Mouse (Mus musculus) T-helper 2 cell (primary cell): ENCODE data around the gene Mutyh.
"Not testable (repeated sequence)": the region's sequence is repeated elsewhere in the genome, so short reads cannot be mapped to it uniquely, and the experiment has no call there.

Experiments used
- in situ Hi-C: fragments of 300-600 bp; cut with MboI, MseI; formaldehyde crosslinking; loops from one replicate; pipeline ENCODE4 v1.15.1; 2025; ENCODE audit warnings: high pct_unique_total_duplicates

The Mutyh gene

DNA sequence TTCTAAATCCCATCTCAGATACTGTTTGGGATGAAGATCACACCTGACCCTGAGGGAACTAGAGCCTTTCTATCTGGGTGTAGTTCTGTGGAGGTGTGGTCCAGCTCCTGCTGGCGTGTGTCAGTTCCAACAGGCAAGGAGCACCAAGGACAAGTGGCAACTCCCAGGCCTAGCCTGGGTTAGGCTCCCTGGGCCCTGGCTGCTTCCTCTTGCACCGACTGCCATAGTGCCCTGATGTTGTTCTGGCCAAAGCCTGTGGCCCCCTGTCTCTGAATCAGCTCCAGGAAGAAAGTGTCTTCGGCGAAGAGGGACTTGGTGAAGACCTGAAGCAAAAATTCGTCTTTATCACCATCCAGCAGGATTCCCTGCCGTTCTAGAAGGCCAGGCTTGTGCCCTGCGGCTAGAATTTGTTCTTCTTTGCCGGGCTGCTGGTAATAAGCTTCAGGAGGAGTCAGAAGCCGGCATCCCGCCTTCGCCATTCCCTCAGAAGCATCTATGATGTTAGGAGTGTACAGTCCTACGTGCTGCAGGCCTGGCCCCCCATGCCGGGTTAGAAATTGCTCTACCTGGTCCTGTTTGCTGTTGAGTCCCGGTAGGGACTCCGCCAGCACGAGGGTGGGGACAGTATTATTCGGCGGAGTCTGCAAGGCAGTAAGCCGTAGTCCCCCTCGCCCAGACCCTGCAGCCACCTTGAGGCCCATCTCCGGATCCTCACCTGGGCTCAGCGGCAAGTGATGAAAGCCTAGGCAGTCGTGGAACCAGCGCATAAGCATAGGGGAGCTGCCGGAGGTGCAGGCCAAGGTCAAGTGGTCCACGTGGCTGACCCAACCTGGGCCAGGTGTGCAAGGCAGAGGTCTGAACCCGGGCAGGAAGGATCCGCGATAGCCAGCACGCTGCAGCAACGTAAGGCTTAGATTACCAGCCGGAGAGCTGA is 12.7 kb downstream of the Mutyh start:
- in situ Hi-C loops, result loop anchor here (10.0 kb wide), 1 partner anchor 315 kb away; the partner anchor contains the start of gene Plk3

DNA sequence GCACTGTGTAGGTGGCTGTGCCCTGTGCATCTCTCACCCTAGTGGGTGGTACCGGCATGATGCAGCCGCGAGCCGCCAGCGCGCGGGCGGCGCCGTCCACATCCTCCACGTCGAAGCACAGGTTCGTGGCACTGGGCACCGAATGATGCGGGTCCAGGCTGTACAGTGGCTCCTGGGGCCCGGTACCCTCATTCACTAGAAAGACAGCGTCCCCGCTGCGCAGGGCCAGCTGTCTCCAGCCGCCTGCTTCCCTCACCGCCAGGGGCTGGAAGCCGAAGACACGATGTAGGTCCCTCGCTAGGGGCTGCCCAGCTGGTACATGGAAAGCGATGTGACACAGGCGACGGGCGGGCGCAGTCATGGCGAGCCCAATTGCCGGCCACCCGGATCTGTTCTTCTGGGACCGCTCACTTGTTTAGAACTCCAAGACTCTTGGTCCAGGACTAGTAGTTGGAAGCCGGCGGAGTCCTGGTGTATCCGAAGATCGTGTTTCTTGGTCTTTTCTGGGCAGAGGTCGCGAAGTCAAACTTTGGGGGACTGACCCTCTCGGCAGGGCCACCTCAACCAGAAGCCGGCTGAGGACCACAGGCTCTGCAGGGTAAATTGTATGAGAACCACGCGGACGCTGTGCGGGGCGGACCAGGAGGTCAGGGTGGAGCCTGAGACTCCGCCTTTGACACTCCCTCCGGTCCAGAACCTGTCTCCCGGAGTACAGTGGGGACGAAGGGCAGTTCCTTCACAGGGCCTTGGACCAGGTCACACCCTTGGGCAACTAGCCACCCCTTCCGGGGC is 13.6 kb downstream of the Mutyh start:
- in situ Hi-C loops, result loop anchor here (10.0 kb wide), 1 partner anchor 314 kb away; the partner anchor contains the start of gene Plk3

DNA sequence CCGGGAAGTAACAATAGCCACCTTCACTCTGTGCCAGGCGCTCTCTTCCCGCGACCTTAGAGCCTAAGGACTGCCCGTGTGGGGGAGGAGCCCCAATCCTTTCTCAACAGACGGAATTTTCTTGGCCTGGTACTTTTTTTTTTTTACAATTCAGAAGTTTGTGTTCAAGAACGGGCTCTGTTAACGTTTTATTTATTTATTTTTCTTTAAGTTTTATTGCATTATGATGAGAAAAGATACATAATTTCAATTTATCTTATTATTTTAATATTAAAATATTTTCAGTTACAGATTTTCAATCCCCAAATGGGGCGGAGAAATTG is 14.1 kb downstream of the Mutyh start, which contains the start of gene Hpdl:
TSS of gene Hpdl (minus strand) at position 14 of the 323 bp plus-strand sequence.
- in situ Hi-C loops, result loop anchor here (10.0 kb wide), 1 partner anchor 313 kb away; the partner anchor contains the start of gene Plk3

DNA sequence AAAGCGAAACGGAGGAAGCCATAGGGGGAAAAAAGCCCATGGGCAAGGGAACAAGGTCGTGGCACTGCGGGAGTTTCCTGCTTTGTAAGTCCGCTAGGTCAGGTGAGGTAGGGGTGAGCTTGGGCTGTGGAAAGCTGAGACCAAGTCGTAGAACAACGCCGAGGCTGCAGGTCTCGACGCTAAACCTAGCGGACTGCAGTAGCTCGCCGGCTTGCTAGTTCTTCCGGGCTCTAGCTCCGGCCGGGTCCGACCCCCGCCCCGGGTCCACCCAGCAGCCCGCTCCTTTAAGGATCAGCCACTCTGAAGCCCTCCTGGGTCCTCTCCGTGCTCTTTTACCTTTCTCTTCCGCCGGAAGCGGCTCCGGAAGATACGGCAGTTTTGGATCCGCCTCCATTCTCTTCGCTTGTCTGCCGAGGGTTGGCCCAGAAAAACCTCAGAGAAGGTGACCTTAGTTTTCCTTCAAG is 17.1 kb downstream of the Mutyh start:
- in situ Hi-C loops, result loop anchor here (10.0 kb wide), 1 partner anchor 310 kb away; the partner anchor contains the start of gene Plk3

DNA sequence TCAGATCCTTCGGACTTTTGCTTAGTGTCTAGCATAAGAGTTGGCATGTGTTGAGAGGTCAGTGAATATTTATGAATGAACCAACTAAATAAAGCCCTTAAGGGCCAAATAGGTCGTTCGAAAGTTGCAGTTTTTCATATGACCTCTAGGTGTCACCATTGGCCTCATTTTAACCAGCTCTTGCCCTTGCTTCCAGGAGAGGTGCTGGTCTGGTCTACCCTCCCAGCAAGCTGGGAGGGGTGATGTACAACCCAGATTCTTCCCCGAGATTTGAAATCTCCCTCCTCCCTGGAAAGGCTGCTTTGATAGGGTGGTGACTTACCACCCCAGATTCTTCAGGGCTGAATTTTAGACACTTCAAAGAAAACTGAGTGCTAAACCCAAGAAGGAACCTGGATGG is 20.3 kb downstream of the Mutyh start:
- in situ Hi-C loops, result loop anchor here (10.0 kb wide), 1 partner anchor 307 kb away; the partner anchor contains the start of gene Plk3

DNA sequence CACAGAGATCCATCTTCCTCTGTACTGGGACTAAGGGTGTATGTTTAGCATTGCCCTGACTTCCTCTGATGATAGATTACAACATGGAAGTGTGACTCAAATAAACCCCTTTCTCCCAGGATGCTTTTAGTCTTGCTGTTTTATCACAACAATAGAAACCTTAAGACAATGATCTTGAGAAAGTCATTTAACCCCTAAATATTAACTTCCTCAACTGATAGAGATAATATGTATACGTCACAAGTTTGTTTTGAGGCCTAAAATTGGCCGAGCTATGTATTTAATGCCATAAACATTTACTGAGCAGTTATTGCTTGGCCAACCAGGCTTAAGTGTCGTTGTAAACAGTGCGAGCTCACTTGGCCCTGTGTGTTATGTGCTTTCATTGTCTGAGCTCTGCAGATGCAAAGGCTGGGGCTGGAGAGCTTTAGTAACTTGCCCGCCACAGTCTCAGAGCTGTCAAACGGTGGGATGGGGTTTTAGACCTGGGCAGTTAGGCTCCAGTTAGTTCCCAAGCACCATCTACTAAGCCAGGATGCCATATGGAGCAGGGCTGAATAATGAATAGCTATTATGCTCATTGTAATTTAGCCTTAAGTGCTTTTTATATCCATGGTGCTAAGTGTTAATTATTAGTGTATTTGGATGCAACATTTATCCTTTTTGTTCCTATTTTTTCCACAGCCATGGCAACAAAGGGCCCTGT is 22.0 kb downstream of the Mutyh start:
- in situ Hi-C loops, result loop anchor here (5.0 to 10.0 kb wide), 2 partner anchors 148 to 305 kb away; partner anchors contain the start of gene Plk3

DNA sequence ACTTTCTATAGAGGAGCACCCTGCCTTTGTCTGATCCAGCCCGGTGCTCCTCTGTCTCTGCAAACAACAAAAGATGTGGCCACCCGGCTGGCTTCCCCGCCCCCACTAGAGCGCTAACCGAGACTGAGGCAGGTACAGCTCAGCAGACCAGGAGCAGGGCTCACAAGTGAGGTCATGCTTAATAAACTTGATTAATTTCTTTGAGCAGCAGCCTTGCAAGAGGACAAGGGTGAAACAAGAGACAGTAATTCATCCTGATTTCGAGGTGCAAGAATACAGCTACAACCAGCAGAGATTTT is 22.5 kb downstream of the Mutyh start:
- in situ Hi-C loops, result loop anchor here (5.0 kb wide), 1 partner anchor 147 kb away; no protein-coding TSS in a partner anchor

DNA sequence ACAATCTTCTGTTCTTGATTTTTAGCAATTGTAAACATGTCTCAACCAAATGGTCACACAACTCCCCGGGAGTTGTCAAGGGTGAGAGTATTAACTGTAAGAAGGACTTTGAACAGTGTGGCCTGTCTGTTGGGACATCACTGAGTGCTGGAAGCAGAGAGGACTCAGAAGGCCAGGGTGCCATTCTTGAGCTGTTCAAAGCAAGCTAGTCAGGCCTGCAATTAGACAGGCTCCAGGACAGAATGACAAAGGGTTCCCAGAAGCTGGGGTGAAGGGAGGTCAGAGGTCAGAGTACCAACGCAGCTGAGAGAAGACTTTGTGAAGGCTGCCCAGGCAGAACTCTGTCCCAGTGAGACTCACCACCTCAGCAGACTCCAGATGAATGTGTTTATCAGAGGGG is 31.5 kb downstream of the Mutyh start:
- in situ Hi-C loops, result no loop called here

DNA sequence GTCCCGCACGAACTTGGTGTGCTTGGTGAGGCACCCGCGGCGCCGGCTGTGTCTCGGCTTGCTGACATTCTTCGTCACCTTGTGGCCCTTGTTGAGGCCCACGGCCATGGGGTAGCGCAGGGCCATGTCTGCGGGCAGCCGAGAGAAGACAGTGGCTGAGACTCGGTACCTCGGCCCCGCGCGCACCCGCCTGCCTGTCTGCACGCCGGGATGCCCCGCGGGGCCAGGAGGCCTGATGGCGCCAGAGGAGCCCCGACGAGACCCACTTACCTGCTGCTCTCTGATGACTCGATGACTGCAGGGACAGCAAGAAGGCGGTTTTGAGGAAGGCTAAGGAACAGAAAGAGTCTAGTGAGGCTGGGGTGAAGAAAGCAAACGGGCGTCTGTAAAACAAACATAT is 32.6 kb downstream of the Mutyh start:
- in situ Hi-C loops, result not testable (repeated sequence)

DNA sequence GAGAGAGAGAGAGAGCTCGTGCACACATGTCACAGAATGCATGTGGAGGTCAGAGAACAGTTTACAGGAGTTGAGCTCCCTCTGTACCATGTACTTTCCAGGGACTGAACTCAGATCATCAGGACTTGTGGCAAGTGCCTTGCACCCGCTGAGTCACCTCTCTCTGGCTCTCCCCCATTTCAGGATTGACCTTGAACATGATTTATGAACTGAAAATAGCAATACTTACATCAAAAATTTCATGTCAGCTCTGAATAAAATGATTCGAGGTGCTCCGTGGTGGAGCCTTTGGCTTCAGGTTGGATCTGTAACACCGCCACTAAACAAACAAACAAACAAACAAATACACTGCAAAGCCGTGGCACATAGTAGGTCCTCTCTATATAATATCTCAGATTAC is 33.3 kb downstream of the Mutyh start:
- in situ Hi-C loops, result no loop called here

DNA sequence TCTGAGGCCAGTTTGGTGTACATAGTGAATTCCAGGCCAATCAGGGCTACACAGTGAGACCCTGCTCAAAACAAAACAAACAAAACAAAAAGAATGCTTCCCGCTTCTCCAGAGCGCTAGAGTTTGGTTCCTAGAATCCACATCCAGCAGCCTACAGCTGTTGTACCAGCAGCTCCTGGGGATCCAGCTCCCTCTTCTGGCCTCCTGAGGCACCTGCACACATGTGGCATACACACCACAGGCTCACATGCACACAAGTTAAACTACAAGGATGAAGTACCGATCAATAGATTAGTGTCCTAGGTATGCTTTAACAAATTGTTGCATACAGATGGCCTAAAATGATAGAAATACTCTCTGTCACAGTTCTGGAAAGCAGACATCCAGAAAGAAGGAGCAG is 36.8 kb downstream of the Mutyh start:
- in situ Hi-C loops, result no loop called here

DNA sequence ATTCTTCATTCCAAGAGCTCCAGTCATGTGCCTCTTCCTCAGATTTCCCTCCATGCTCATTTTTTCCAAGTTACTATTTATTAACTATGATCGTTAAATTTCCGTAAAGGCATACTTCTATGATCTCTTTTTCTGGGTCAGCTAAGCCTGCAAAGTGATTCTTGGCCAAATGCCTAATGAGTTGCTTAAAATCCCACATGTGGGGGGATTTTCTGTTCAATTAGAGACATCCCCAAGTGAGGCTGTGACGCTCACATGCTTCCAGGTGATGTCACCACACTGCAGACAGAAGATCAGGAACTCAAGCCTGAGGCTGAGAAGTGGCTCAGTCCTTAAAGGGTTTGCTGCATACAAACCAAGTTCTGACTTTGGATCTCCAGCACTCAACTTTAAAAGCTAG is 42.4 kb downstream of the Mutyh start:
- in situ Hi-C loops, result no loop called here

DNA sequence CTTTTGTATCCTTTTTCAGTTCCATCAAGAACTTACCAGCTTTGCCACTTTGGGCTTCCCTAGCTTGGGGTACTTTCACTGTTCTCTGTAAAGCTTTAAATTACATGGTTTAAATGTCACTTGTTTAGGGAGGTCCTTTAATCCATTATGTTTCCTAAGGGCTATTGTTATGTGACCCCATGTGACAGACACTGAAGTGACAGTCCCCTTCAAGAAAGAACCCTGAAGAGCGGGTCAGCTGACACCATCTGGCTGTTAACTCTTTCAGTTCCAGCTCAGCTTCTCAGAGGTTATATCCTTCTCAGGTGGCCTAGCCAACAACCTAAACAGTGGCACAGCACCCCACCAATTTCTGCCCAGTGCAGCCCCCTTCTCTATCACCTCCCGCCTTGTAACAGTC is 46.8 kb downstream of the Mutyh start:
- in situ Hi-C loops, result no loop called here

DNA sequence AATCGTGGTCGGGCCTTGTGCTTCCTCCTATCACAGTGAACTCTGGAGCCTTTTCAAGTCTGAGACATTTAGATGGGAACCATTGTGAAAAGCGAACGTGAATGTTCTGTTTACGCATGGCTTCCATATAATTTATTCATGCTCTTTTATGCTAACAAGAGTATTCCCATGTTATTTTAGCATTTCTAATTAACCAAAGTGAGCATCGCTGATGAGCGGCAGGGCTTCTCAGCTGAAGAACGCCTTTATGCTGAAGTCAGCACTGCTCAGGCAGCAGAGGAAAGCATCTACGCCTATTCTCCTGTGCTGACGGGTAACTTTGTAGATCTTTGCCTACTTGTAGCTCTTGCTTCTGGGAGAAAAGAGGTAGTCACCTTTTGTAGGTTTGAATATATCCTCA is 49.7 kb downstream of the Mutyh start:
- in situ Hi-C loops, result no loop called here

DNA sequence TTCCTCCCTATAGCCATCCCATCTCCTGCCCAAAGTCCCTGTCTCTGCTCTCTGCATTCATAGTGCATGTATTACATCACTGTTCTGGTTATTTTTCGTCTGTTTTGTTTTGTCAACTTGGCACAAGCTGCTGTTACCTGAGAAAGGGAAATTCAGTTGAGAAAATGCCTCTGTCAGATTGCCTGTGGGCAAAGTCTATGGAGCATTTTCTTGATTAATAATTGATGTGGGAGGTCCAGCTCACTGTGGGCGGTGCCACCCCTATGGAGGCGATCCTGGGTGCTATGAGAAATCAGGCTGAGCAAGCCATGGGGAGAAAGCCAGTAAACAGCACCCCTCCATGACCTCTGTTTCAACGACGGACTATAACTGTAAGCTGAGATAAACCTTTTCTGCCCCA is 52.2 kb downstream of the Mutyh start:
- in situ Hi-C loops, result no loop called here

DNA sequence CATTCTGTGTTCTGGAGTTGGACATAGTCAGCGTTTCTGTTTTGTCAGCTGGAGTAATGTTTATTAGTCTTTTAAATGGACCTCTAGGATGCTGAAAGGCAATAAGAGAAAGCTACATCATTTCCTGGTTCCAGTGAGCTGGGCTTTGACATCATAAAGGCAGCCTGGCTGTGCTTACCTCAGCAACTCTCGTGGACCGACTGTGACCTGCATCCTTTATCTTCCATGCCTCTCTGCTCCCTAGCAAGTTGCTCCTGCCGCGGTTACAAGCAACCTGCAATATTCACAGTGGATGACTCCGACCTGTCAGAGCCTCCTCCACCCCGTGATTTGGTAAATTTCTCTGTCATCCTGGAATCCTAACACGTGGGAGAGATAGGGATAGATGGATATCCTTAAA is 54.5 kb downstream of the Mutyh start:
- in situ Hi-C loops, result no loop called here
